ENCODE assay signal across 27 mouse cellular contexts in genomic region chr13:100005911-100006496, GRCm38 (mm10). TPM values are rescaled to one million over a fixed set of nuclear protein-coding genes. Genes with fewer than 3 reads are reported as not detected.
DNase-seq lines count a peak whose midpoint lies in the region; ATAC-seq lines count a peak whose summit lies in the region.
"Had no signal": no experiment of that assay in that cellular context is flagged by ENCODE, and none has a peak within 500 bp of the region (broad histone marks: within the 10 kb centered on the region; RNA-seq: fewer than 3 reads in every experiment).

No protein-coding gene starts in this region.

- H3K9ac ChIP-seq in heart, embryonic 12.5 days = no peak overlapping the region
- no peak overlapping the region for H3K9ac ChIP-seq in midbrain, embryonic 11.5 days (ENCODE audit: low read length)
- H3K9ac ChIP-seq: embryonic facial prominence, embryonic 12.5 days; forebrain, embryonic 15.5 days; heart, embryonic 13.5 days; hindbrain, embryonic 14.5 days; limb, embryonic 15.5 days; neural tube, embryonic 15.5 days; stomach, embryonic 15.5 days had no signal

- H3K4me3 ChIP-seq in heart, embryonic 12.5 days = no peak overlapping the region
- no peak overlapping the region for H3K4me3 ChIP-seq in midbrain, embryonic 11.5 days (ENCODE audit: low read depth, low read length)
- H3K4me3 ChIP-seq: embryonic facial prominence, embryonic 12.5 days; forebrain, embryonic 10.5 days; forebrain, embryonic 15.5 days; heart, adult 2 months; heart, embryonic 13.5 days; limb, embryonic 15.5 days; neural tube, embryonic 15.5 days; stomach, embryonic 15.5 days had no signal

- no peak overlapping the region for H3K27ac ChIP-seq in heart, embryonic 12.5 days (ENCODE audit: poor library complexity, severe bottlenecking)
- H3K27ac ChIP-seq in midbrain, embryonic 11.5 days (ENCODE audit: low read depth, low read length) = no peak overlapping the region
- H3K27ac ChIP-seq: embryonic facial prominence, embryonic 12.5 days; forebrain, embryonic 10.5 days; forebrain, embryonic 15.5 days; heart, adult 2 months; heart, embryonic 13.5 days; hindbrain, embryonic 14.5 days; limb, embryonic 15.5 days; neural tube, embryonic 15.5 days; stomach, embryonic 15.5 days had no signal

- H3K4me1 ChIP-seq in heart, embryonic 12.5 days (replicated peaks) = peaks cover 7% of the 10 kb centered on the region
- no peaks in the 10 kb centered on the region for H3K4me1 ChIP-seq in midbrain, embryonic 11.5 days (ENCODE audit: control insufficient read depth, insufficient read depth, low read length)
- H3K4me1 ChIP-seq: embryonic facial prominence, embryonic 12.5 days; forebrain, embryonic 10.5 days; forebrain, embryonic 15.5 days; stomach, embryonic 15.5 days had no signal

- ATAC-seq in heart, embryonic 12.5 days (ENCODE audit: insufficient number of reproducible peaks, low FRiP score) = no peak
- ATAC-seq in common myeloid progenitor, adult 5-6 weeks (replicated peaks; ENCODE audit: low read depth, poor library complexity, severe bottlenecking) = 0 out of 2 replicates have a peak, but pooled peaks have one; percentile 40
- no peak for ATAC-seq in midbrain, embryonic 11.5 days (ENCODE audit: low FRiP score)
- ATAC-seq: forebrain, embryonic 15.5 days; intestine, postnatal 0 days had no signal

- DNase-seq in heart, adult 11 months = peak; percentile 78
- peak; percentile 4 for DNase-seq in lung, postnatal 14 days
- no peak for DNase-seq in lung, postnatal 10 days
- no peak for DNase-seq in midbrain, embryonic 11.5 days (ENCODE audit: low spot score, missing footprints)
- no peak for DNase-seq in kidney, adult 9 months
- DNase-seq: adrenal gland, adult 8-10 months; cerebellum, adult 18-20 months; cerebellum, postnatal 14 days; gastrocnemius, postnatal 25 days; heart, adult 2 months; heart, postnatal 10 days; kidney, postnatal 25 days; lung, adult 2 months; midbrain, embryonic 14.5 days; retina, postnatal 1 day; right cerebral cortex, postnatal 14 days had no signal

- H3K9me3 ChIP-seq in heart, embryonic 12.5 days (replicated peaks) = no peaks in the 10 kb centered on the region
- no peaks in the 10 kb centered on the region for H3K9me3 ChIP-seq in midbrain, embryonic 11.5 days (ENCODE audit: control insufficient read depth, low read length)
- H3K9me3 ChIP-seq: embryonic facial prominence, embryonic 12.5 days; forebrain, embryonic 10.5 days; forebrain, embryonic 15.5 days; heart, embryonic 13.5 days; limb, embryonic 15.5 days; neural tube, embryonic 15.5 days; stomach, embryonic 15.5 days had no signal

- WGBS in heart, embryonic 12.5 days = 85% methylated on average over 12 of the region's 12 CpGs
- WGBS in midbrain, embryonic 11.5 days = 91% methylated on average over 12 of the region's 12 CpGs

- no peak overlapping the region for H3K4me2 ChIP-seq in heart, embryonic 12.5 days
- no peak overlapping the region for H3K4me2 ChIP-seq in midbrain, embryonic 11.5 days
- H3K4me2 ChIP-seq: embryonic facial prominence, embryonic 12.5 days; forebrain, embryonic 15.5 days; heart, embryonic 13.5 days; hindbrain, embryonic 14.5 days; limb, embryonic 15.5 days; neural tube, embryonic 15.5 days; stomach, embryonic 15.5 days had no signal

- H3K36me3 ChIP-seq in heart, embryonic 12.5 days = no peaks in the 10 kb centered on the region
- H3K36me3 ChIP-seq in midbrain, embryonic 11.5 days (ENCODE audit: control insufficient read depth, insufficient read depth, low read length) = no peaks in the 10 kb centered on the region
- H3K36me3 ChIP-seq: embryonic facial prominence, embryonic 12.5 days; forebrain, embryonic 10.5 days; forebrain, embryonic 15.5 days; heart, embryonic 13.5 days; limb, embryonic 15.5 days; neural tube, embryonic 15.5 days; stomach, embryonic 15.5 days had no signal

- no peaks in the 10 kb centered on the region for H3K27me3 ChIP-seq in heart, embryonic 12.5 days (replicated peaks)
- no peaks in the 10 kb centered on the region for H3K27me3 ChIP-seq in midbrain, embryonic 11.5 days (ENCODE audit: control insufficient read depth, insufficient read depth, low read length)
- H3K27me3 ChIP-seq: embryonic facial prominence, embryonic 12.5 days; forebrain, embryonic 15.5 days; heart, embryonic 13.5 days; limb, embryonic 15.5 days; neural tube, embryonic 15.5 days; stomach, embryonic 15.5 days had no signal

RNA-seq across cellular contexts. Expression of gene Mccc2, which starts 9.4 kb away (rescaled TPM):
- polyA plus RNA-seq in heart, embryonic 12.5 days (2016; fragmentation: Nextera tagmentation; extraction: Ambion mirVana) = 28.1 and 30.4 TPM in 2 replicates
- total RNA-seq in common myeloid progenitor, adult 5-6 weeks (2017) = 24.2 and 29.8 TPM in 2 replicates
- polyA plus RNA-seq in midbrain, embryonic 11.5 days (2014; fragmentation: Nextera tagmentation; extraction: Ambion mirVana) = 35.5 and 39.9 TPM in 2 replicates

Comparison
In these comparisons a context has a peak if more than half of its experiments do, and no peak if none do; other contexts are left out.
1. DNase-seq: peak in heart, adult 11 months (single experiment) and lung, postnatal 14 days (single experiment); none in lung, postnatal 10 days (single experiment), midbrain, embryonic 11.5 days (single experiment) and kidney, adult 9 months (single experiment).